Mouse (Mus musculus): ENCODE measurements at regions not wholly inside any gene's neighbourhood (a gene's known extent, or its start where the extent isn't known, plus 50 kb on each side); places are given as distances from the start of the nearest gene placed in this dataset.

DNA sequence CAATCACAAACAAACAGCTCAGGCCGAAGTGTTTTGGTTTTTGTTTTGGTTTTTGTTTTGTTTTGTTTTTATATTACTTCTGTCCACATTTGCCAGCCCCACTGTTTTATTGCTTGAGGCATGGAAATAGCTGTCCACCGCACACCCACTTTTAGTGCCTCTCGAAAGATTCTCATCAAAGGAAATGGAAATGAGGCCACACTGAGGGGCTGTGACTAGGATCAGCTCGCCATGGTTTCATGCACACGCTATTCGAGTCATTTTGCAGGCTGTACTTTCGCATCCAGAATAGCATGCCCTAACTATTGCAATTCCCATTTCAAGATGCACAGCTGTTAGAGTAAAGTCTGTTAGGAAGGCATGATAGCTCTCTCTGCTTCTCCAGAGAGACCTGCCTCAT is 1543.4 kb upstream of the Tenm3 start:
- no peak for DNase-seq (ENCODE audit: low read depth, low spot score)

DNA sequence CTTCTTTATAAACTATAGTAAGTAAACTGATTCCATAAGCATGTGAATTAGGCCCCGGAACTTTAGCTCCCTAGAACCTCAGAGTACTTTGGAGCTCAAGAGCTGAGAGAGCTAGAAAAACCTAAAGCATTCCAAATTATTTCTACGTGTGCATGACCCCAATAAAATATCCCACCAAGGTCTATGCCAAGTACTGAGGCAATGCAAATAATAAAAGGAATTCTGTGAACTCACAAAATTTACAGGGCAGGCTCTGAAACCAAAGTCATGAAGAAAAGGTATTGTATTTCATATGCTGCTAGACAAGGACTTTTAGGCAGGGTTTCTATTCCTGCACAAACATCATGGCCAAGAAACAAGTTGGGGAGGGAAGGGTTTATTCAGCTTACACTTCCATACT is 1539.9 kb upstream of the Tenm3 start:
- DNase-seq (ENCODE audit: low read depth, low spot score): no peak

DNA sequence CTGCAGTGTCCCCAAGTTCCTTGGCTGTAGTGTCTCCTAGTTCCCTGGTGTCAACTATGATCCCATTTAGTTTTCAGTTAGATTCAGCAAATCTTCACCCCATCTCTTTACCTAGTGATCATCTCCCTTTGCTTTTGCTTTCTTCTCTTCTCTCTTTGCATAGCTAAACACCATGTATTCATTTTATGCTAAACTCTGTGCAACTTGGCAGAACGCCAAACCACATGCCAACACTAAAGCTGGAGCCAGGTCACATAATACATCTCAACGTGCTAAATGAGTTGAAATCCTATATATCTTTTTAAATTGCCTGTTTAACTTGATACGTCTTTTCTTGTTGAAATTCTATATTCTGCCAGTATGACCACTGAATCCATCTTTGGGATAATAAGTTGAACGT is 1536.0 kb upstream of the Tenm3 start:
- DNase-seq (ENCODE audit: low read depth, low spot score): peak; percentile 1

DNA sequence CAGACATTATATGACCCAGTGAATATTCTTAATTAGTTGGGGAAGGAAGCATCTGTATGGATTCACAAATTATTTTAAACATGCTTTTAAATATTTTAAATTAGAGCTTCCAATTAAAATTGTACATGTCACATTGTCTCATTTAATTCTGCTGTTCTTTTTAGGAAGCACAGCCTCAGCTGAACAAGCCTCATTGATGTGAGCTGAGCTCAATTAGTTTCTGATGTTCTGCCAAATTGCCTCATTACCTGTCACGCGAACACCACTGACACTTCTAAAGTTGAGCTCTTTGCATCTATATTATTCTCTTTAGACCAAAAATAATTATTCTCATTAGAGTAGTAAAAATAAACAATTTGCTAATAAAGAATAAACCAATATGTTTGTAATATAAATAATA is 1530.0 kb upstream of the Tenm3 start:
- DNase-seq (ENCODE audit: low read depth, low spot score): no peak

DNA sequence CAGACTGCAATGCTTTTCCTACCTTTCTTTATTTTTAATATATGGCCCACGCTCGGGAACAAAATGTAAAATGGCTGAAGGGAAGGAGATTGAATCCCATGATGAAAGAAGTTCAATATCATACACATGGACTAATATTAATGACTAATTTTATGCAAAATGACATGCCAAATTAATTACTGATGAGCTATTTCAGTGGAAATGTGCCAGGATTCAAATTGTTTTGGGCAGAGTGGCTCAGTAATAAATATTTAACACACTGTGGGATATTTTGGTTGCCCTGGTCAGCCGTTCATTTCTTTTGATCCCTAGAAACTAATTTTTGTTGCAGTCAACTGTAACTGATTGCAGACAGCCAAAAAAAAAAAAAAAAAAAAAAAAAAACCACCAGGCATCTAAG is 1482.7 kb upstream of the Tenm3 start:
- no peak for DNase-seq (ENCODE audit: low read depth, low spot score)

DNA sequence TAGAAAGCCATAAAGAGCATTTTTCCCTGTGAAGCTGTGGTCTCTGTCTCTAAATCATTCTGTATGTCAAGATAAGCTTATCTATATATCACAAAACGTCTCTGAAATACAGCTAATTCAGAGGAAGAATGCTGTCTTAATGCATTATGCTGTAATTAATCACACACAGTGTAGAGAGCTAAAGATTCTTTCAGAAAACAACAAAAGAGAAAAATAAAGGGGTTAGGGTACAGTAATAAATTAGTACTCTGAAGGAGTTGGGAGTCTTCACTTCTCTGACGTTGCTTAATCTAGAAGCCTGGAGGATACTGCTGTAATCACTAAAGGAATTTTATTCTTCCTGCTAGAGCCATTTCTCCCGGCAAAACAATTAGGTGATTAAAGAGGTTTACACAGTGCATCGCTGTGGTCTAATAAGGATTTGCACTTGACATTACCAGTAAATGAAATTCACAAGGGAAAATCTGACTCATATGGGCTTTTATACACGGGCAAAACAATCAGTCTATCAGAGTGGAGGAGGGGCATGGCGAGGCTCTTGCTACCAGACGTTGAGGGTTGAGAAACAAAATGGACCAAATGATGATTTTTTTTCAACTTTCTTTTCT is 1477.7 kb upstream of the Tenm3 start:
- DNase-seq (ENCODE audit: low read depth, low spot score): no peak

DNA sequence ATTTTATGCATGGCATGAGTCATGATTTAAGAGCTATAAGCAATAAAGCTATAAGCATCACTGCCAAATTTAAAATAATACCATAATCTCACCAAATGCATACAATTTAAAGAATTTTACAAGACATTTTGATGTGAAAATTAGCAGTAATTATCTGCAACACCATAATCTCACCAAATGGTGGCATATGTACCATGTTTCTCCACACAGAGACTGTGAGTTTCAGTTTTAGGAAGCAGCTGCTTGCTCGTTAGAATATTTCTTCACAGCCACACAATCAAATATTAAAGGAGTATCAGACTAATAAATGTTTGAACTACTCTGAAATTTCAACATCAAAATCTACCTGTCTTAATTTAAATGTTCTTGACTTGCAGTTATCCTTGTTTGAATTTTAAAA is 1472.9 kb upstream of the Tenm3 start:
- no peak for DNase-seq (ENCODE audit: low read depth, low spot score)

DNA sequence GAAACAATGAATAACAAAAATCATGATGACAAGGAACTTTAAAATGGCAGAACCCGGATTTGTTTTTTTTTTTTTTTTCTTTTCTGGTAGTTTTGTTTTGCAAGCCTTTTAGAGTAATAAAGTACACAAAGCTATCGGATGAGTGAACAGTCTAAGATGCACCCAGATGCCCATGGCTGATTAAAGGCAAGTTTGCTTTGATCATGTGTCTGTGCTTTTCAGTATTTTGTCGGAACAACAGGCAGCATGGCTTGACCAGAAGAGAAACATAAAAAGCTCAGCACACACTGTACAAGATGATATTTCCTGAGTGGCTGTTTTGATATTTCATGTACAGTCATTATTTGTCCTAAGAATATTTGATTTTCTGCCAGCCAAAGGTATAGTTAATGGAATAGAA is 1466.6 kb upstream of the Tenm3 start:
- no peak for DNase-seq (ENCODE audit: low read depth, low spot score)

DNA sequence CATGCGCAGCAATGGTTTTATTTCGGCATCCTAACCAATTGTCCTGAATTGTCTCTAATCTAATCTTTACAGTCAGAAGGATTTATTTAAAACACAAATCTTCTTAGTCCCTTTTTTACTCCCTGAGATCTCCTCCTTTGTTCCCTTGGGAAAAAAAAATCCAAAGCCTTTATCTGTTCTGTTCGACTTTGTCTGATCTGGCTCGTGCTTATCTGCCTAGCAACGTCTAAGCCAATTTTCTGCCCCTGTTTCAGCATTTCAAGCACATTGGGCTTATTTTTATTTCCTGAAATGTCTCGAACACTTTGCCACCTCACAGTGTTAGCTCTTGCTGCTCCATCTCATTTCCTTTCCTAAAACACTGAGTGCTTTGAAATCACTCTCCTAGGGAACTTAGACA is 1456.6 kb upstream of the Tenm3 start:
- no peak for DNase-seq (ENCODE audit: low read depth, low spot score)

DNA sequence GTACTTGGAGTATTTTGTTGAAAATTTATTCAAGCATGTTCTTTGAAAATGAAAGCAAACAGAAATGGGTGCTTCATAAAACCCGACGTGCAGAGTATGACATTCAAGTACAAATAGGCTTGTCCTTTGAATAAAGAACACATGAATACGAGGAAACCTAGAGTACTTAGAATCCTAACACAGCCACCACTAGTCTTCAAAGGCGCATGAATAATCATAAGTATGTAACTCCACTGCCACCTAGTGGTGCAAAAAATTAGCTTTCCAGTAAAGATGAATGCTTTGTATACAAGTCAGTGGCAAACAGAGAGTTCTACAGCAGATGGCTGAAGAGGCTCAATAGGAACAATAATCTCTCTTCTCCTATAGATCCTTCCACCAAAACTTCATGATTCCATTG is 1449.8 kb upstream of the Tenm3 start:
- peak; percentile 88 for DNase-seq (ENCODE audit: low read depth, low spot score)

DNA sequence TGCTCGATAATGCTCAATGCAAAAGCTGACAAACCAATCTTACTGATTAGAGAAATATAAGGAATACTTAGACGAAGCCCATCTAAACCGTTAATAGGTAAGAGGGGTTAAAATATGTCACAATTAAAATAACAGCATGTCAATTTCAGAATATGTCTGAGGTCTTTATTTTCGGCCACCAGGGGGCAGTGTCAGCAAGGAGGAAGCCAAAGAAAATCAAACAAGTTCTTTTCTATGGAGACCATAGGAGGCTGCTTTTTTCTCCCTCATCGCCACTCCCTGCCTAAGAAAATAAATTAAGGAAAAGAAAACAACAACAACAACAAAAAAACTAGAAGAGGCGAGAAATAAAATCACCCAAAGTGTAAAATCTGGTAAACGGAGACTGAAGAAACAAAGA is 1448.4 kb upstream of the Tenm3 start:
- DNase-seq (ENCODE audit: low read depth, low spot score): peak; percentile 53

DNA sequence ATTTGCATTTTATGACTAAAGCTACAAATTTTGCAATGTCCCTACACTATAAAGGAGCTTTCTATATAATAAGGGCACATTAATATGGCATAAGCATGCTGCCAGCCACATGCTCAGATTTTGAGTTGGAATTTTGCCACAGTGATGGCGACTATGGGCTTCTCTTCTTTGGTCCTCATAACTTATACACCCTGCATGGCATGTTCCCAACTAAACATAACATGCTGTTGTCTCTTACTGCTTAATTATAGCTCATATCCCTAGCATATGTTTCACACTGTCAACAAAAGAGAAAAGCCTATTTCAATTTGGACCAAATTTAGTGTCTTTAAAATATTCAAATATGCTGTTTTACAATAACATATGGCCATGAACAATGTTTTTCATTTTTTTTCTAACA is 1432.6 kb upstream of the Tenm3 start:
- DNase-seq (ENCODE audit: low read depth, low spot score): no peak

DNA sequence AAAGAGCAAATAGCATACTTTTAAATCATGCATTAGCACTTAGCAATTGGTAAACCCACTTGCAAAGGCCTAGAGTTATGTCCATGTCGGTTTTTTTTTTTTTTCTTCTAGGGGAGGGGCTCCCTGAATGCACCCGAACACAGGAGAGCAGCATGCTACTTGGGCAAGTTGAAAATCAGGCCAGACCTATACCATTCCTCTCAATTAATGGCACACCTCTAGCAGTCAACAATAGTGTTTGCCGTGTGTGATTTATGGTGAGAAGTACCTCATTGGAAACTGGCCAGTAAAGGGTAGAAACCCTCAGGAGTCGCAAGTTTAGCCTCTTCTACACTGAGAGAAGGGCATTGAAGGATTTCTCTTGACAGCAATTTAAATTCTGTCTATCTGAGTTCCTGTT is 1421.0 kb upstream of the Tenm3 start:
- DNase-seq (ENCODE audit: low read depth, low spot score): no peak
